Mouse (Mus musculus): Measurements from ENCODE around the gene Cmtm6.

Gene Cmtm6

GRCm38 (mm10) chr9:114729911-114730805, 758 bp upstream of the Cmtm6 start:
- DNase-seq (ENCODE audit: low spot score in 2 of 2) = no peak

GRCm38 (mm10) chr9:114731871-114732682, 1.2 kb downstream of the Cmtm6 start:
- DNase-seq (ENCODE audit: low spot score in 2 of 2) = peak in 1 of 2 experiments; percentile 48

- no peak for DNase-seq (ENCODE audit: low spot score in 2 of 2)
These were observed 2.3 kb downstream of the Cmtm6 start for GRCm38 (mm10) chr9:114733238-114733637.

- no peak for DNase-seq (ENCODE audit: low spot score in 2 of 2)
These were observed 5.5 kb downstream of the Cmtm6 start for GRCm38 (mm10) chr9:114736442-114736841.

- DNase-seq (ENCODE audit: low spot score in 2 of 2) = no peak
These were observed 9.4 kb downstream of the Cmtm6 start for GRCm38 (mm10) chr9:114740336-114740735.

- no peak for DNase-seq (ENCODE audit: low spot score in 2 of 2)
These were observed 11.8 kb downstream of the Cmtm6 start for GRCm38 (mm10) chr9:114742731-114743130.

GRCm38 (mm10) chr9:114745163-114745562, 14.2 kb downstream of the Cmtm6 start:
- DNase-seq (ENCODE audit: low spot score in 2 of 2) = no peak

GRCm38 (mm10) chr9:114745654-114746053, 14.7 kb downstream of the Cmtm6 start:
- no peak for DNase-seq (ENCODE audit: low spot score in 2 of 2)

GRCm38 (mm10) chr9:114747012-114747411, 16.1 kb downstream of the Cmtm6 start:
- no peak for DNase-seq (ENCODE audit: low spot score in 2 of 2)

- DNase-seq (ENCODE audit: low spot score in 2 of 2) = no peak
These were observed 16.6 kb downstream of the Cmtm6 start for GRCm38 (mm10) chr9:114747466-114747865.

GRCm38 (mm10) chr9:114751582-114751981, 20.7 kb downstream of the Cmtm6 start:
- no peak for DNase-seq (ENCODE audit: low spot score in 2 of 2)

GRCm38 (mm10) chr9:114752311-114752710, 21.4 kb downstream of the Cmtm6 start:
- no peak for DNase-seq (ENCODE audit: low spot score in 2 of 2)

GRCm38 (mm10) chr9:114752863-114753484, 22.1 kb downstream of the Cmtm6 start:
- DNase-seq (ENCODE audit: low spot score in 2 of 2) = peak; percentile 93 to 98

- DNase-seq (ENCODE audit: low spot score in 2 of 2) = no peak
These were observed 27.4 kb downstream of the Cmtm6 start for GRCm38 (mm10) chr9:114758272-114758671.

GRCm38 (mm10) chr9:114758801-114759200, 27.9 kb downstream of the Cmtm6 start:
- no peak for DNase-seq (ENCODE audit: low spot score in 2 of 2)

GRCm38 (mm10) chr9:114759886-114760285, 29.0 kb downstream of the Cmtm6 start:
- no peak for DNase-seq (ENCODE audit: low spot score in 2 of 2)

- no peak for DNase-seq (ENCODE audit: low spot score in 2 of 2)
These were observed 29.4 kb downstream of the Cmtm6 start for GRCm38 (mm10) chr9:114760353-114760752.

GRCm38 (mm10) chr9:114761848-114762247, 30.9 kb downstream of the Cmtm6 start:
- no peak for DNase-seq (ENCODE audit: low spot score in 2 of 2)

- peak; percentile 47 to 78 for DNase-seq (ENCODE audit: low spot score in 2 of 2)
These were observed 32.4 kb downstream of the Cmtm6 start for GRCm38 (mm10) chr9:114763341-114763740.

GRCm38 (mm10) chr9:114767030-114767429, 36.1 kb downstream of the Cmtm6 start:
- no peak for DNase-seq (ENCODE audit: low spot score in 2 of 2)

GRCm38 (mm10) chr9:114767507-114767906, 36.6 kb downstream of the Cmtm6 start:
- DNase-seq (ENCODE audit: low spot score in 2 of 2) = no peak

- no peak for DNase-seq (ENCODE audit: low spot score in 2 of 2)
These were observed 37.1 kb downstream of the Cmtm6 start for GRCm38 (mm10) chr9:114768066-114768465.
